Mouse (Mus musculus) testis, postnatal 10 days (tissue): ENCODE data around the gene Serinc3.

Experiments used
- DNase-seq: peaks from one replicate; pipeline ENCODE4 v3.0.0; 2021; ENCODE audit warnings: low spot score

Serinc3 gene

GRCm38 (mm10) chr2:163593636-163594282 is 51.2 kb downstream of the Serinc3 start:
- no peak for DNase-seq

GRCm38 (mm10) chr2:163592084-163592483 is 52.8 kb downstream of the Serinc3 start:
- DNase-seq, result peak; percentile 67

GRCm38 (mm10) chr2:163590996-163591395 is 53.9 kb downstream of the Serinc3 start:
- no peak for DNase-seq

GRCm38 (mm10) chr2:163590211-163590610 is 54.7 kb downstream of the Serinc3 start:
- DNase-seq, result no peak

GRCm38 (mm10) chr2:163587506-163587905 is 57.4 kb downstream of the Serinc3 start:
- no peak for DNase-seq

GRCm38 (mm10) chr2:163586384-163587261 is 58.3 kb downstream of the Serinc3 start:
- peak; percentile 78 for DNase-seq

GRCm38 (mm10) chr2:163584088-163584426 is 60.9 kb downstream of the Serinc3 start:
- no peak for DNase-seq

GRCm38 (mm10) chr2:163583226-163584087 is 61.5 kb downstream of the Serinc3 start:
- no peak for DNase-seq

- DNase-seq, result no peak
Observed at GRCm38 (mm10) chr2:163580069-163580945, 64.6 kb downstream of the Serinc3 start.

- DNase-seq, result no peak
Observed at GRCm38 (mm10) chr2:163577986-163578385, 66.9 kb downstream of the Serinc3 start.

- DNase-seq, result no peak
Observed at GRCm38 (mm10) chr2:163575248-163575647, 69.7 kb downstream of the Serinc3 start.

GRCm38 (mm10) chr2:163574321-163574720 is 70.6 kb downstream of the Serinc3 start:
- DNase-seq, result no peak
